Mouse (Mus musculus) forebrain, embryonic 14.5 days (tissue): Measurements from ENCODE around the gene 4930451I11Rik. TPM values are rescaled to one million over a fixed set of nuclear protein-coding genes. Genes with fewer than 3 reads are reported as not detected.

Experiments
- ATAC-seq: fragments of 200-750 bp; cut with Nextera tagmentation; 2 replicates; pipeline ENCODE4 v1.8.0; 2017; ENCODE audit warnings: mild to moderate bottlenecking, moderate library complexity
- DNase-seq: peaks from one replicate; pipeline ENCODE4 v3.0.0-alpha.2; 2015; ENCODE audit warnings: low spot score
- H3K27ac ChIP-seq: fragments of 300-500 bp; sonication (generic); 2 replicates; pipeline ENCODE4 v1.5.1; 2014; ENCODE audit warnings: low read depth, mild to moderate bottlenecking, control low read depth, low read length, moderate library complexity
- H3K27me3 ChIP-seq: fragments of 300-500 bp; sonication (generic); replicated peaks from 2 replicates; pipeline ENCODE4 v1.6.1; 2014; ENCODE audit warnings: low read length, control low read depth, mixed read lengths; ENCODE audit not compliant: control insufficient read depth, insufficient read depth
- H3K36me3 ChIP-seq: fragments of 300-500 bp; sonication (generic); 2 replicates; pipeline ENCODE4 v1.6.1; 2014; ENCODE audit warnings: low read length, control low read depth; ENCODE audit not compliant: control insufficient read depth, insufficient read depth
- H3K4me1 ChIP-seq: fragments of 300-500 bp; sonication (generic); 2 replicates; pipeline ENCODE4 v1.6.1; 2014; ENCODE audit warnings: antibody characterized with exemption, low read length, control low read depth; ENCODE audit not compliant: control insufficient read depth, insufficient read depth
- H3K4me2 ChIP-seq: fragments of 300-500 bp; sonication (generic); 2 replicates; pipeline ENCODE4 v1.6.1; 2014; ENCODE audit warnings: mild to moderate bottlenecking, control low read depth, low read length
- H3K4me3 ChIP-seq: fragments of 300-500 bp; sonication (generic); 2 replicates; pipeline ENCODE4 v1.5.1; 2014; ENCODE audit warnings: low read depth, low read length, control low read depth
- H3K9ac ChIP-seq: fragments of 300-500 bp; sonication (generic); 2 replicates; pipeline ENCODE4 v1.6.1; 2014; ENCODE audit warnings: mild to moderate bottlenecking, low read length, control low read depth, moderate library complexity
- H3K9me3 ChIP-seq: fragments of 300-500 bp; sonication (generic); replicated peaks from 2 replicates; pipeline ENCODE4 v1.6.1; 2016; ENCODE audit warnings: low read length, control low read depth, mixed read lengths; ENCODE audit not compliant: control insufficient read depth
- WGBS: fragments of 180-500 bp; shearing (Covaris S2); extraction: QIAGEN DNeasy Blood & Tissue Kit; methylation state at CpG from one replicate; pipeline ENCODE4 v1.1.7; 2014; 5-methylcytosine and 5-hydroxymethylcytosine counted together
- polyA plus RNA-seq: library from polyadenylated mRNA; unstranded; fragments of >200 nt; fragmentation: Nextera tagmentation; extraction: Ambion mirVana; gene quantifications from 2 replicates; pipeline ENCODE4 v1.2.1, GENCODE M21; 2014

The 4930451I11Rik gene
- not detected in 2 replicates for polyA plus RNA-seq

DNA sequence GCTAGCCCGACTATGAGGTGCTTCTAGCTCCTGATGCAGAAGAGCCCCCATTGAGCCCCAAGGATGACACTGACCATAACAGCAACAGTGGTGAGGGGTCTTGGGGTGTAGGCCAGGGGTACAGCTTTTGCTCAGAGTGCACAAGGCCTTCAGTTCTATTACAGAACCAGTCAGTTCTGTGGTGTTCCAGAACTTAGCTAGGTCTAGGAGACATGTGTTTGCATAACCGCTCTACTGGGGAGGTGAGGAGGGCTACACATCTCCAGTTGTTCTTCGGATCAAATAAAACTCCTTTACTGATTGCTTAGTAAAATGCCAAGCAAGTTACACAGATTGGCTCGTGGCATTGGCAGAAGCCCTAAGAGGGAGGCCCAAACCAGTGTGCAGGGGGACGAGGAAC, at the start of gene 4930451I11Rik:
TSS of gene 4930451I11Rik (minus strand) at position 101 of the 400 bp plus-strand sequence.
- 0 out of 2 replicates have a peak within 1 kb of the TSS, but pooled peaks have one; percentile 5 for H3K27ac ChIP-seq
- no peaks in the 10 kb centered on the region for H3K27me3 ChIP-seq
- no peak within 1 kb of the TSS for H3K9ac ChIP-seq
- DNase-seq (no peak), ATAC-seq (no peak)
- WGBS, result 54% methylated on average over 5 of the region's 5 CpGs
- H3K4me3 ChIP-seq, result peak within 1 kb of the TSS; percentile 23
- H3K4me2 ChIP-seq, result peak within 1 kb of the TSS; percentile 57
- H3K9me3 ChIP-seq, result no peaks in the 10 kb centered on the region
- 0 out of 2 replicates have a peak, but pooled peaks cover 5% of the 10 kb centered on the region for H3K36me3 ChIP-seq
- no peaks in the 10 kb centered on the region for H3K4me1 ChIP-seq

DNA sequence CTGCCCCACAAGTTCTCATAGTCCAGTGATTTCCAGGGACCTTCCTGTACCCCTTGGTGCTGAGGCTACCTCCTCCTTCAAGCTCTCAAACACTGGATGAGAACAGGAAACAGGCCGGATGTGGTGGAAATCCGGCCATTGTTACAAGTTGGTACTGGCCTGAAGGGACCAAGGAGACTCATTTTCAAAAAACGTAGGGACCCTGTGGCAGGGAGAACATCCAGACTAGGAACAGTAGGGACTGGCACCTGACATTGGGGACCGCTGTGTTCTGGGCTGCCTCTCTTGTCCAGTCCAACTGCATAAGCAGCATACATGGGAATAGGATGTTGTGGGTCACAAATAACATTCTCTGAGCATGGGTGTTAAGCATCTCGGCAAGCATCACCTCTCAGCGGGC, 49.6 kb upstream of the 4930451I11Rik start:
- ATAC-seq (no peak), DNase-seq (no peak)
- Histone ChIP-seq H3K36me3 (peaks cover 44% of the 10 kb centered on the region), H3K9me3 (no peaks in the 10 kb centered on the region), H3K4me3 (peak overlapping the region; percentile 47; the same call in 1 of the 2 replicates), H3K4me2 (peak overlapping the region; percentile 77), H3K4me1 (peaks cover 21% of the 10 kb centered on the region), H3K9ac (peak overlapping the region; percentile 48), H3K27ac (no peak overlapping the region), H3K27me3 (no peaks in the 10 kb centered on the region)
- 79% methylated on average over 6 of the region's 6 CpGs for WGBS

DNA sequence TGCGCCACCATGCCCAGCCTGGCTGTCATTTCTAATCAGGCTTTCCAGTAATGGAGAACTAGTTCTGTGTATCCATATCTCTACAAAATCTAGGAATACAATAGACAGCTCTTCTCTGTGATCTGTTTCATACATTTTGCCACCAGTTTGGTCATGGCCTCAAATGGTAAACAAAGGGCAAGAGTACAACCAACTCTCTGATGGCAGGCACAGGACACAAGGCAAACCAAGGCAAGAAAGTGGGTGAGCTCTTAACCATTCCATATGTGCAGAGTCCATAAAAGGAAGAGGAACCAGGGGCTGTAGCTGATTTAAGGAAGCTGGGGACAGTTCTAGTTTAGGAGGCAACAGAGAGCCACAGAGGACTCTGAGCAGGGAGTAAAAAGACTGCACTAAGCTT, 45.8 kb upstream of the 4930451I11Rik start:
- H3K27me3 ChIP-seq, result no peaks in the 10 kb centered on the region
- no peak for ATAC-seq
- H3K4me3 ChIP-seq, result no peak overlapping the region
- peaks cover 11% of the 10 kb centered on the region for H3K4me1 ChIP-seq
- peaks cover 82% of the 10 kb centered on the region for H3K36me3 ChIP-seq
- 100% methylated on average over 1 of the region's 1 CpGs for WGBS
- no peak overlapping the region for H3K4me2 ChIP-seq
- DNase-seq, result no peak
- no peak overlapping the region for H3K27ac ChIP-seq
- H3K9ac ChIP-seq, result no peak overlapping the region
- H3K9me3 ChIP-seq, result no peaks in the 10 kb centered on the region

DNA sequence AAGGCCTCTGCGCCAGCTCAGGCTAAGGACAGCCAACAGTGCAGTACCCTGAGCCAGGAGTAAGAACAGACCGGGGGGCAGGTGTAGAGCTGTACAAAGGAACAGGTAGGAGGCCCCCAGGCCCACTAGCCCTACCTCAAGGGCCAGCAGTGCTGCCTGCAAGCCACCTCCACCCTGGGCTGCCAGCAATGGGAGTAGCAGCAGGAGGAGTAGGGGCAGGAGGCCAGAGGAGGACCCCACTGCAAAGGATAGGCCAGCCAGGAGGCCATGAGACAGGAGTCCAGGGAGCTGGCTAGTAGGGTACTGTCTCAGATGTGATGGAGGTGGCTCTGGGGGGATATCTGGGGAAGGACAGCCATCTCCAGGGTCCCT, 39.1 kb upstream of the 4930451I11Rik start:
- H3K36me3 ChIP-seq, result peaks cover 100% of the 10 kb centered on the region
- ATAC-seq (no peak), DNase-seq (no peak)
- H3K4me3 ChIP-seq, result no peak overlapping the region
- H3K9me3 ChIP-seq, result no peaks in the 10 kb centered on the region
- 95% methylated on average over 2 of the region's 2 CpGs for WGBS
- no peaks in the 10 kb centered on the region for H3K27me3 ChIP-seq
- no peaks in the 10 kb centered on the region for H3K4me1 ChIP-seq
- H3K4me2 ChIP-seq, result no peak overlapping the region
- H3K27ac ChIP-seq, result no peak overlapping the region
- no peak overlapping the region for H3K9ac ChIP-seq

DNA sequence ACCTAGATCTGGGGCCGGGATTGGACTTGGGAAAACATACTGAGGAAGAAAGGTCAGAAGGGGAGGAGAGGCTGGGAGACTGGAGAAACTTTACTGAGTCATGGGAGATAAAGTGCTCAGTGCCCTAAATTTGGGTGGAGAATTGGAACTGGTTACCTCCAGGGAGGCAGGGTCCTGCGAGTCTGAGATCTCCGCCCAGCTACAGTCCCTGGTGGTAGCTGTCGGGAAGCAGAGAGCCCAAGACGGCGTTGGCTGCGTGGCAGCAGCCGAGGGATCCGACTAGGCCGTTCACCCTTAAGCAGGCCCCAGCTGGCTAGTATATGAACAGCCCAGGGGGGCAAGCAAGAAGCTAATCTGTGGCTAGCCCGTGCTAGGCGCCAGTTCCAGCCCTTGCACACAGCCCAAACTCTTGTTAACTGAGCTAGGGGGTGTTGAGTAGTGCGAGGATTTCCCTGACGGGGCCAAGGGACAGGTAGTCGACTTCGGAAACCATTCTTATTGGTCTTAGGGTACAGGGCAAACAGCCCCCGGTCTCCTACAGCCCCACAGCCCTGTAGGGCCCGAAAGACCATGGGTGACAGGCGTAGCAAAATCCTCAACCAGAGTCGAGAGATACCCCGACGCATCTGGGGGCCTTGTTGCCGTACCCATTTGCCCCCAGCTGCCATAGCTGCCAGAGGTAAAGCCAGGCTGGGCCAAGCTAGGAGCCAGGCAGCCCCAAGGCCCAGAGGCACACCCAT, 38.5 kb upstream of the 4930451I11Rik start:
- H3K36me3 ChIP-seq, result peaks cover 100% of the 10 kb centered on the region
- whole genome bisulfite sequencing, result 91% methylated on average over 23 of the region's 23 CpGs
- no peak overlapping the region for H3K4me2 ChIP-seq
- H3K4me1 ChIP-seq, result no peaks in the 10 kb centered on the region
- no peak overlapping the region for H3K9ac ChIP-seq
- ATAC-seq, result no peak
- H3K27me3 ChIP-seq, result no peaks in the 10 kb centered on the region
- no peak for DNase-seq
- no peaks in the 10 kb centered on the region for H3K9me3 ChIP-seq
- no peak overlapping the region for H3K4me3 ChIP-seq
- H3K27ac ChIP-seq, result no peak overlapping the region

DNA sequence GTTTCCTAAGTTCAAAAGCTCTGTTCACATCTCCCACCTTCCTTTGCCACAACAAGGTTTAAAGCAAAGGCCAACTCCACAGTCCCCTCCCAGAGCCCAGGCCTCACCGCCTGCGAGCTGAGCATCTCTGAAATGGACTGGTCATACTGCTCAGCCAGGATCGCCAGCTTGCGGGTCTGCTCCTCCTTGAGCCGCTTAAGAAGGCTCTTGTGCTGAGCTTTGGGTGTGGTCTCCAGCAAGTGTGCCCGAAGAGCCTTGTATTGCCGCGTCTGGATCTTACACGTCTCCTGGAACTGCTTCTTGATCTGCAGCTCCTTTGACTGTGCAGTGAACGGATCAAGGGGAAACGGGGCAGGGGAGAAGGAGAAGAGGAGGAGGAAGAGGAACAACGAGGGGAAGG, 36.6 kb upstream of the 4930451I11Rik start:
- H3K9ac ChIP-seq, result no peak overlapping the region
- ATAC-seq (no peak), DNase-seq (no peak)
- no peak overlapping the region for H3K27ac ChIP-seq
- H3K27me3 ChIP-seq, result no peaks in the 10 kb centered on the region
- no peak overlapping the region for H3K4me3 ChIP-seq
- H3K9me3 ChIP-seq, result no peaks in the 10 kb centered on the region
- WGBS, result 86% methylated on average over 12 of the region's 12 CpGs
- no peak overlapping the region for H3K4me2 ChIP-seq
- H3K4me1 ChIP-seq, result peaks cover 7% of the 10 kb centered on the region; the same call in 1 of the 2 replicates
- peaks cover 93% of the 10 kb centered on the region for H3K36me3 ChIP-seq

DNA sequence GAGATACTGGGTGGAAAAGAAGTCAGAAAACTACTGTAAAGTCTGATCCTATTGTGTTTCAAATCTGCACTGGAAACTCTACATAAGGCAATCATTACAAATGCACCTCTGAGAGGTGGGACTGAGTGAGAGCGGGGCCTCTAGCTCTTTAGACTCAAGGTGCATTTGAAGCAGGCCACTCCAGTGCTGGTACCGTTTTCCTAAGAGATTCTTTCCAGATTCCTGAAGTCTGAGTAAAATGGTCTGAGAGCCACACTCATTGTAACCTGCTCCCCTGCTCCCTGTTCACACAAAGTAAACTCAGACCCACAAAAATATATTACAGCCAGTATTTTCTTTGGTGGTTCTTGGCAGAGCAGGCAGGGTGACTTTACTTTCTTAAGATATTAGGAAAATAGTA, 36.1 kb upstream of the 4930451I11Rik start:
- H3K27ac ChIP-seq, result no peak overlapping the region
- peaks cover 88% of the 10 kb centered on the region for H3K36me3 ChIP-seq
- H3K27me3 ChIP-seq, result no peaks in the 10 kb centered on the region
- peaks cover 11% of the 10 kb centered on the region; the same call in 1 of the 2 replicates for H3K4me1 ChIP-seq
- 82% methylated on average over 2 of the region's 2 CpGs for WGBS
- no peak overlapping the region for H3K4me2 ChIP-seq
- no peak for ATAC-seq
- no peak overlapping the region for H3K9ac ChIP-seq
- DNase-seq, result no peak
- H3K9me3 ChIP-seq, result no peaks in the 10 kb centered on the region
- H3K4me3 ChIP-seq, result no peak overlapping the region

DNA sequence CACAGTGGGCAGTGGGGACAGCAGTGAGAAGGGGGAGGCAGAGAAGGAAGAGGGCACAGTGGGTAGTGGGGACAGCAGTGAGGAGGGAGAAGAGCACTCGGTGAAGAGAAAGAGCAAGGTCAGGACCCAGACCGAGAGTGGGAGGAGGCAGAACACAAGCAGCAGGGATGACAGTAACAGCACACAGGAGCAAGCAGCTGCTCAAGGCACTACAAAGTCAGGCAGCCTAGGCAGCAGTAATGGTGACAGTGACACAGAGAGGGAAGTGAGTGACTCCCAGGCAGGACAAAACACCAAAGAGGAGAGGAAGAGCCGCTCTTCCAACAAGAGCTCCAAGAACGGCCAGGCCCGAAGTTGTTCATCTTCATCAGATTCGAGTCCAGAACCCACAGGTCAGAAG, 32.4 kb upstream of the 4930451I11Rik start:
- Histone ChIP-seq H3K4me1 (peaks cover 15% of the 10 kb centered on the region), H3K36me3 (peaks cover 60% of the 10 kb centered on the region), H3K4me2 (peak overlapping the region; percentile 82), H3K27me3 (no peaks in the 10 kb centered on the region), H3K4me3 (peak overlapping the region; percentile 59), H3K9me3 (no peaks in the 10 kb centered on the region), H3K9ac (peak overlapping the region; percentile 72), H3K27ac (no peak overlapping the region)
- no peak for DNase-seq
- ATAC-seq, result no peak
- WGBS, result 78% methylated on average over 6 of the region's 6 CpGs

DNA sequence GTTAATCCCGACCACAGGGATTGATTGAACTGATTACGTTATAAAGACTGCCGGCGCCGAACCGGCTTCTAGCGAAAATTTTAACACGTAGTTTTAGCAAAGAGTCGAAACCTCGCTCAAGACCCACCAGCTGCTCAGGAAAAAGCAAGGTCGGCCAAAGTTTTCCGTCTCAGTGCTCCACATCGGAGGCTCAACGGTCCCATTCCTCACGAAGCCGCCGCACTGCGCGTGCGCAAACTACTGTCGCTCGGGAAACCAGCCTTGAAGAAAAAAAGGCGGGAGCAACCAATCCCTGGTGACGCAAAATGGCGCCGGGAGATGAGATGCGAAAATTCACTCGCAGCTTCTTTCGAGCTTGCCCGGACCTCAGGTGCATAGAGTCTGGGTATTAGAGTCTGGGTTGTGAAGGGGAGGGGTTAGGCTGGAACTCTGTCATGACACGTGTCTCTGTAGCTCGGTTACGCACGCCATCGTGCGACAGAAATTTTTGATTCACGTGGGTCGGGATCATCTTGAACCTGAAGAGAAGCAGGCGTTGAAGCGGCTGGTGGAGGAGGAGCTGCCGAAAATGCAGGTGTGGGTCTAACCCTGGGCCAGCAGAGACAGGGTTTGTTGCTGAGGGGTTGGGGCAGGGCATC, 30.8 kb upstream of the 4930451I11Rik start, which contains the start of gene Ino80e:
TSS of gene Ino80e (minus strand) at position 231 of the 638 bp plus-strand sequence.
- DNase-seq, result peak; percentile 99
- peaks cover 57% of the 10 kb centered on the region for H3K36me3 ChIP-seq
- peak within 1 kb of the TSS; percentile 74 for H3K27ac ChIP-seq
- no peaks in the 10 kb centered on the region for H3K27me3 ChIP-seq
- ATAC-seq, result peak; percentile 76
- H3K9me3 ChIP-seq, result no peaks in the 10 kb centered on the region
- WGBS, result under 1% methylated on average over 41 of the region's 41 CpGs
- H3K4me3 ChIP-seq, result peak within 1 kb of the TSS; percentile 59
- H3K4me1 ChIP-seq, result peaks cover 15% of the 10 kb centered on the region
- H3K4me2 ChIP-seq, result peak within 1 kb of the TSS; percentile 82
- peak within 1 kb of the TSS; percentile 72 for H3K9ac ChIP-seq
